Mouse (Mus musculus): ENCODE data around the gene B3gntl1. TPM values are rescaled to one million over a fixed set of nuclear protein-coding genes. Genes with fewer than 3 reads are reported as not detected.

The B3gntl1 gene
- polyA plus RNA-seq, 1 experiment from 2014 or later, result 6.5 TPM

- H3K27me3 ChIP-seq (ENCODE audit: control insufficient read depth, insufficient read depth, low read length), result no peaks in the 10 kb centered on the region
- H3K9me3 ChIP-seq (ENCODE audit: control insufficient read depth, low read length), result no peaks in the 10 kb centered on the region
- no peak overlapping the region for H3K4me3 ChIP-seq (replicated peaks; ENCODE audit: low read depth, low read length)
- ATAC-seq (ENCODE audit: low FRiP score, low TSS enrichment), result no peak
- 85% methylated on average over 6 of the region's 6 CpGs for WGBS
- H3K4me1 ChIP-seq (ENCODE audit: control insufficient read depth, insufficient read depth, low read length), result no peaks in the 10 kb centered on the region
- H3K4me2 ChIP-seq (ENCODE audit: low read length), result no peak overlapping the region
- H3K9ac ChIP-seq (replicated peaks; ENCODE audit: low read length), result no peak overlapping the region
- DNase-seq, result no peak
- peaks cover 2% of the 10 kb centered on the region; the same call in 1 of the 2 replicates for H3K36me3 ChIP-seq (ENCODE audit: control insufficient read depth, insufficient read depth, low read length)
- no peak overlapping the region for H3K27ac ChIP-seq (replicated peaks; ENCODE audit: low read depth, low read length)
Measured at GRCm38 (mm10) chr11:121655166-121655806, 17.7 kb downstream of the B3gntl1 start.

- WGBS, result 83% methylated on average over 9 of the region's 9 CpGs
- DNase-seq, result no peak
- H3K27me3 ChIP-seq (ENCODE audit: control insufficient read depth, insufficient read depth, low read length), result no peaks in the 10 kb centered on the region
- no peaks in the 10 kb centered on the region for H3K9me3 ChIP-seq (ENCODE audit: control insufficient read depth, low read length)
- no peak overlapping the region for H3K4me3 ChIP-seq (replicated peaks; ENCODE audit: low read depth, low read length)
- no peaks in the 10 kb centered on the region for H3K4me1 ChIP-seq (ENCODE audit: control insufficient read depth, insufficient read depth, low read length)
- no peak for ATAC-seq (ENCODE audit: low FRiP score, low TSS enrichment)
- H3K4me2 ChIP-seq (ENCODE audit: low read length), result no peak overlapping the region
- no peak overlapping the region for H3K9ac ChIP-seq (replicated peaks; ENCODE audit: low read length)
- no peak overlapping the region for H3K27ac ChIP-seq (replicated peaks; ENCODE audit: low read depth, low read length)
- peaks cover 2% of the 10 kb centered on the region; the same call in 1 of the 2 replicates for H3K36me3 ChIP-seq (ENCODE audit: control insufficient read depth, insufficient read depth, low read length)
Measured at GRCm38 (mm10) chr11:121654406-121654945, 18.5 kb downstream of the B3gntl1 start.

- H3K36me3 ChIP-seq (ENCODE audit: control insufficient read depth, insufficient read depth, low read length), result peaks cover 5% of the 10 kb centered on the region; the same call in 1 of the 2 replicates
- 66% methylated on average over 4 of the region's 4 CpGs for WGBS
- ATAC-seq (ENCODE audit: low FRiP score, low TSS enrichment), result no peak
Measured at GRCm38 (mm10) chr11:121653631-121654030, 19.3 kb downstream of the B3gntl1 start.

GRCm38 (mm10) chr11:121652547-121653305, 20.2 kb downstream of the B3gntl1 start:
- Histone ChIP-seq H3K4me1 (ENCODE audit: control insufficient read depth, insufficient read depth, low read length) (no peaks in the 10 kb centered on the region), H3K4me2 (ENCODE audit: low read length) (no peak overlapping the region), H3K27ac (replicated peaks; ENCODE audit: low read depth, low read length) (no peak overlapping the region), H3K4me3 (replicated peaks; ENCODE audit: low read depth, low read length) (no peak overlapping the region), H3K9ac (replicated peaks; ENCODE audit: low read length) (no peak overlapping the region), H3K27me3 (ENCODE audit: control insufficient read depth, insufficient read depth, low read length) (no peaks in the 10 kb centered on the region), H3K36me3 (ENCODE audit: control insufficient read depth, insufficient read depth, low read length) (peaks cover 7% of the 10 kb centered on the region; the same call in 1 of the 2 replicates), H3K9me3 (ENCODE audit: control insufficient read depth, low read length) (no peaks in the 10 kb centered on the region)
- WGBS, result 56% methylated on average over 10 of the region's 10 CpGs
- ATAC-seq (ENCODE audit: low FRiP score, low TSS enrichment), result no peak
- DNase-seq, result peak; percentile 70

More at GRCm38 (mm10) chr11:121653631-121654030, 19.3 kb downstream of the B3gntl1 start:
- no peak overlapping the region for H3K9ac ChIP-seq (replicated peaks; ENCODE audit: low read length)
- H3K4me3 ChIP-seq (replicated peaks; ENCODE audit: low read depth, low read length), result no peak overlapping the region
- H3K4me1 ChIP-seq (ENCODE audit: control insufficient read depth, insufficient read depth, low read length), result no peaks in the 10 kb centered on the region
- no peak overlapping the region for H3K4me2 ChIP-seq (ENCODE audit: low read length)
- no peaks in the 10 kb centered on the region for H3K27me3 ChIP-seq (ENCODE audit: control insufficient read depth, insufficient read depth, low read length)
- no peak for DNase-seq
- no peaks in the 10 kb centered on the region for H3K9me3 ChIP-seq (ENCODE audit: control insufficient read depth, low read length)
- no peak overlapping the region for H3K27ac ChIP-seq (replicated peaks; ENCODE audit: low read depth, low read length)

- DNase-seq (no peak), ATAC-seq (ENCODE audit: low FRiP score, low TSS enrichment) (no peak)
- Histone ChIP-seq H3K4me1 (ENCODE audit: control insufficient read depth, insufficient read depth, low read length) (no peaks in the 10 kb centered on the region), H3K4me2 (ENCODE audit: low read length) (no peak overlapping the region), H3K36me3 (ENCODE audit: control insufficient read depth, insufficient read depth, low read length) (peaks cover 7% of the 10 kb centered on the region; the same call in 1 of the 2 replicates), H3K27ac (replicated peaks; ENCODE audit: low read depth, low read length) (no peak overlapping the region), H3K4me3 (replicated peaks; ENCODE audit: low read depth, low read length) (no peak overlapping the region), H3K9ac (replicated peaks; ENCODE audit: low read length) (no peak overlapping the region), H3K9me3 (ENCODE audit: control insufficient read depth, low read length) (no peaks in the 10 kb centered on the region), H3K27me3 (ENCODE audit: control insufficient read depth, insufficient read depth, low read length) (no peaks in the 10 kb centered on the region)
- 96% methylated on average over 5 of the region's 5 CpGs for WGBS
Measured at GRCm38 (mm10) chr11:121651983-121652382, 21.0 kb downstream of the B3gntl1 start.

- no peak overlapping the region for H3K9ac ChIP-seq (replicated peaks; ENCODE audit: low read length)
- H3K4me1 ChIP-seq (ENCODE audit: control insufficient read depth, insufficient read depth, low read length), result no peaks in the 10 kb centered on the region
- H3K27ac ChIP-seq (replicated peaks; ENCODE audit: low read depth, low read length), result no peak overlapping the region
- no peak overlapping the region for H3K4me2 ChIP-seq (ENCODE audit: low read length)
- H3K36me3 ChIP-seq (ENCODE audit: control insufficient read depth, insufficient read depth, low read length), result peaks cover 7% of the 10 kb centered on the region; the same call in 1 of the 2 replicates
- ATAC-seq (ENCODE audit: low FRiP score, low TSS enrichment), result no peak
- 93% methylated on average over 9 of the region's 9 CpGs for WGBS
- no peaks in the 10 kb centered on the region for H3K27me3 ChIP-seq (ENCODE audit: control insufficient read depth, insufficient read depth, low read length)
- H3K9me3 ChIP-seq (ENCODE audit: control insufficient read depth, low read length), result no peaks in the 10 kb centered on the region
- H3K4me3 ChIP-seq (replicated peaks; ENCODE audit: low read depth, low read length), result no peak overlapping the region
- DNase-seq, result no peak
Measured at GRCm38 (mm10) chr11:121651556-121651955, 21.4 kb downstream of the B3gntl1 start.

- Histone ChIP-seq H3K27me3 (ENCODE audit: control insufficient read depth, insufficient read depth, low read length) (no peaks in the 10 kb centered on the region), H3K4me2 (ENCODE audit: low read length) (no peak overlapping the region), H3K27ac (replicated peaks; ENCODE audit: low read depth, low read length) (no peak overlapping the region), H3K36me3 (ENCODE audit: control insufficient read depth, insufficient read depth, low read length) (peaks cover 7% of the 10 kb centered on the region; the same call in 1 of the 2 replicates), H3K9ac (replicated peaks; ENCODE audit: low read length) (no peak overlapping the region), H3K4me1 (ENCODE audit: control insufficient read depth, insufficient read depth, low read length) (no peaks in the 10 kb centered on the region), H3K4me3 (replicated peaks; ENCODE audit: low read depth, low read length) (no peak overlapping the region), H3K9me3 (ENCODE audit: control insufficient read depth, low read length) (no peaks in the 10 kb centered on the region)
- WGBS, result 94% methylated on average over 11 of the region's 11 CpGs
- no peak for DNase-seq
- no peak for ATAC-seq (ENCODE audit: low FRiP score, low TSS enrichment)
Measured at GRCm38 (mm10) chr11:121650668-121651067, 22.3 kb downstream of the B3gntl1 start.

GRCm38 (mm10) chr11:121649900-121650299, 23.1 kb downstream of the B3gntl1 start:
- 80% methylated on average over 10 of the region's 10 CpGs for WGBS
- ATAC-seq (ENCODE audit: low FRiP score, low TSS enrichment) (no peak), DNase-seq (peak; percentile 22)
- Histone ChIP-seq H3K4me3 (replicated peaks; ENCODE audit: low read depth, low read length) (no peak overlapping the region), H3K4me2 (ENCODE audit: low read length) (no peak overlapping the region), H3K9me3 (ENCODE audit: control insufficient read depth, low read length) (no peaks in the 10 kb centered on the region), H3K4me1 (ENCODE audit: control insufficient read depth, insufficient read depth, low read length) (no peaks in the 10 kb centered on the region), H3K36me3 (ENCODE audit: control insufficient read depth, insufficient read depth, low read length) (peaks cover 7% of the 10 kb centered on the region; the same call in 1 of the 2 replicates), H3K27me3 (ENCODE audit: control insufficient read depth, insufficient read depth, low read length) (no peaks in the 10 kb centered on the region), H3K27ac (replicated peaks; ENCODE audit: low read depth, low read length) (no peak overlapping the region), H3K9ac (replicated peaks; ENCODE audit: low read length) (no peak overlapping the region)

All from midbrain, embryonic 14.5 days (tissue).